Mouse (Mus musculus): ENCODE results near the gene Parvg.

DNA sequence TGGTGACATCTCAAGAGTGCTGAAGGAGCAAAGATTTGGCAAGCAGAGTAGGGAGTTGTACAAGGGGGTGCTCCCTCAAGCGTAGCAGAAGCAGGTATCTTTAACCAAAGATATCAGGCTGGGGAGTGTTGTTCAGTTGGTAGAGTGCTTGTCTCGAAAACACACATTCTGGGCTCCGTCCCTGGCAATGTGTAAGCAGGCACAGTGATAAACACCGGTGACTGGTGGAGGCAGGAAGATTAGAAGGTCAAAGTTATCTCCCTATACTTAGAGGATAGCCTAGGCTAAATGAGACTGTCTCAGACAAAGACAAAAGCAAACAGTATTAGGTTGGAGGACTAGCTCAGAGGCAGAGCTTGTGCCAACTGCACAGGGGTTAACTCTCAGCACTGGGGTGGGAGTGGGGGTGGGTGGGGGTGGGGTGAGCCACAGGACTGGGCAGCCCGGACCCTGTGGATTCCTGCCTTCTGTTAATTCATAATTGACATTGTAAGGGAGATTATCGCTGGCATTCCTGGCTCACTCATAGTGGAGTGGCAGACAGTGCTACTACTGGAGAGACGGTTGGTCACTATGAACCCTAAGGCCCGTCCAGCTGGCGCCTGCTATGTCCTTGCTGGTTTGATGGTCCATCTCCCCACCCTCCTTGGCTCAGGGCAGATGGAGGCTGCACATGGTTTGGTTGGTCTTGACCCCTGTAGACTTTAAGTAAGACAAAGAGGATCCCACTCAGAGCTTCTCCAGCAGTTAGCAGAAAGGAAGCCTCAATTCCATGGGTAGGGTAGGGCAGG is 12.3 kb upstream of the Parvg start:
- TF ChIP-seq CTCF (conservative IDR thresholded peaks at IDR 0.05; ENCODE audit: low read length) (no peak), NANOG (IDR thresholded peaks at IDR 0.05; ENCODE audit: borderline replicate concordance, low read length) (no peak)
